Mouse (Mus musculus) brain, embryonic 14.5 days (tissue): ENCODE measurements at regions not wholly inside any gene's neighbourhood (a gene's known extent, or its start where the extent isn't known, plus 50 kb on each side); places are given as distances from the start of the nearest gene placed in this dataset.

ENCODE experiments used
- DNase-seq: peaks from one replicate; pipeline ENCODE4 v3.0.0-alpha.2; 2011; ENCODE audit warnings: low read depth
- CTCF ChIP-seq: fragments of 200-500 bp; IDR thresholded peaks from 2 replicates; pipeline ENCODE4 v1.5.1; 2012; ENCODE audit warnings: inconsistent platforms, mild to moderate bottlenecking, moderate library complexity, borderline replicate concordance; ENCODE audit not compliant: insufficient read depth, insufficient read length; ENCODE audit errors: extremely low read depth
- POLR2A ChIP-seq: fragments of 200-500 bp; IDR thresholded peaks from 2 replicates; pipeline ENCODE4 v1.6.1; 2012; ENCODE audit warnings: mild to moderate bottlenecking, inconsistent platforms, borderline replicate concordance; ENCODE audit not compliant: poor library complexity, insufficient read depth, insufficient read length, severe bottlenecking; ENCODE audit errors: extremely low read depth

DNA sequence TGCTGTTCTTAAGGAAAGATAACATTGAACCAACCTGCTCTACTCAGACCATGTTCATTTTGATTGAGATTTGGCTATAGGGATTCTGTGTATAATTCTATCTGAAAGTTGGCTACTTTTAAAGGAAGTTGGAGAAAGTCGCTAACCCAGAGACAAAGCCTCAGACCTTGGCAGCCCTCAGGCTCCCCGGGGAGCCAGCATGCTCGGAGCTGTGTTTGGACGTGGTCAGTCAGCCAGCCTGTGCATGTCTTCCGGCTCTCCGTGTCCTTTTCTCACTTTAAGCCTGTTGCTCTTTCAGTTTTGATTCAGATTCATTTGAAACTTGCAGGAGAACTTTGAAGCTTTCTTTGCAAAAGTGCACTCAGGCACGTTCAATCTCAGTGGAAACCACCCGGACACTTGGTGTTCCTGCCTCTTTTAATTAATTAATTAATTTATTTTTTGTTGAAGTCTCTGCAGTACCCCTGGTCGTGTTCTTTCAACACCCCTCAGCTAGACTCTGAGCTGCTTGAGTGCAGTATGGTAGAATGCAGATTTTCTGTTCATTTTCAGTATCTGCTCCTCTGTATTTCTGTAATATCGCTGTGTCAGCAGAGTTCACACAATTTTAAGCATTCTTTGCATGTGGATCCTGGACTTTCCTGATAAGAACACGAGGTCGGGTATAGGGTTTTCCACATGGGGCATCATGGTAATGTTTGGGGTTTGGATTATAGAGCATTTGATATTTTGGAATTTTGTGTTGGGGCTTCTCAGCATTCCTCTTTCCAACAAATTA lies 100.9 kb upstream of the Tmem45b start:
- TF ChIP-seq CTCF: no peak
- no peak for TF ChIP-seq POLR2A
- peak; percentile 14 for DNase-seq

DNA sequence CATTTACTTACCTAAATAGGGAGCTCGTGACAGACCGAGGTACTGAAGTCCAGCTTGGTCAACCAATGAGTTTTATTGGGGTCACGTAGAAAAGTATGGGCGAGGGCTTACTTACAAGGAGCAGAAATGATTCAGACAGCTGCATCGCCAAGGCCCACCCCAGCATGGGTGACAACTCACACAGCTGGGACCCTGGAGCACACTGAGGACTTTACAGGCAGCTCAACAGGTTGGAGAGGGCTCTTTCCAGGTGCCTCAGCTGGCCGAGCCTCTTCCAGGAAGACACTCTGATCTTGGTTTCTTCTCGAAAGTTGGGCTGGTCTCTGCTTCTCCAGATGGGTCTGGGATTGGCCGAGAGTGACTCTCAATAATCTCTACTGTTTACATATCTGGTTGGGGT lies 99.3 kb upstream of the Tmem45b start:
- no peak for DNase-seq
- no peak for TF ChIP-seq CTCF
- no peak for TF ChIP-seq POLR2A

DNA sequence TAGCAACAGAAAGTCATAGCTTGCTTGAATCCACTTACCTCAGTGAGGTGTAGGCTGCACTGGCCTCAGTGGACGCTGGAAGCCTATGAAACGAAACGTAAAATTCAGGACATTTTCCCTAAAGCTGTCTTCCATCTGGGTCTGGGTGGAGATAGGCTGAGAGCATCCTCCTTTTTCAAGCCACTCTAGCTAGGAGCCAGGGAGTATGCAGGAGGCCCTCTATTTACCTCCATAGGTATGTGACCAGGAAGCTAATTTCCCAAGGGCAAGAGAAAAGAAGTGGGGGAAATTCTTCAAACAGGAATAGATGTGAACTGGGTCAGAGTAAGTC lies 95.9 kb upstream of the Tmem45b start:
- TF ChIP-seq POLR2A: no peak
- TF ChIP-seq CTCF: no peak
- no peak for DNase-seq

DNA sequence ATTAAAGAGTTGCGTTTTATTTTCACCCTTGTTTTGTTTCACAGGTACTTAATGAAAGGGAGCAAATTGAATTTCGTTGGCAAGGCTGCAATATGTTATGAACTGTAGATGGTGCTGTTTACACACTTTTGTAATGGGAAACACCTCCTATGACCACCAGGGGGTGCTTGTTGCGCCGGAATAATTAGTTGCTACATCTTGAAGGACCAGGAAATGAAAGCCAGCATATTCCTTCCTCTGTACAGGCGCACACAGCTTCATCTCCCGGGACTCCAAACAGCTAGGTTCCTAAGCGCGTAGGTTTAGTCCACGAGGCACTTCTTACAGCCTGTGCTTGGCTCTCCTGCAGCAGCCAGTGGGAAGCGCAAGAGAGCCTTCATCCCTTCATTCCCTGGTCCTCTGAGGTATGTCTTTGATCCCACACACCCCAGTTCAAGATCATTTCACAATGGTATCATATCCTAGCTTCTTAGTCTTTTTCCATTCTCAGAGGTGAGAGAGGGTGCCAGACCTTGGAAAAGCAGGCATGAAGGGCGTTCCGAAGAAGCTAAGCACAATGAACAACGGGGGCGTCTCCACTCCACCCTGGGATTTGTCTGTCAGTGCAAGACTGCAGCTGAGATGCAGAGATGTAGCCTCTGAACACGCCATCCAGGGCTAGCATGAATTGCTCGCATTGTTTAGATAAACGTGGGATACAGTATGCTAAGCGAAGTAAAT lies 95.4 kb upstream of the Tmem45b start:
- peak; percentile 93 for DNase-seq
- no peak for TF ChIP-seq POLR2A
- TF ChIP-seq CTCF: peak; percentile 91

DNA sequence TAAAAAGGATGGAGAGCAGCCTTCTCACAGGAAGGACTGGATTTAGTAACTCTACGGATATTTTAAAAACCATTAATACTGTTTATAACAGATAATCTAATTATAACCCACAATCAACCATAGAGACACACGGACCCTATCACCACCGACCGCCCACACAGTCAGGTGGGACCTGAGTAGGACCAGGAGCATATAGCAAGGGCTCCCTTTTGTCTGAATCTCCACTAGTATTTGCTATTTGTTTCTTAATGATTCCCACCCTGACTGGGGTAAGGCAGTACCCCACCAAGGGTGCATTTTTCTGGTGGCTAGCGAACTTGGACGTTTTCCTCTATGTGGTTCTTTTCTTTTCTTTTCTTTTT lies 79.4 kb upstream of the Tmem45b start:
- DNase-seq: no peak
- TF ChIP-seq CTCF (no peak), POLR2A (no peak)

DNA sequence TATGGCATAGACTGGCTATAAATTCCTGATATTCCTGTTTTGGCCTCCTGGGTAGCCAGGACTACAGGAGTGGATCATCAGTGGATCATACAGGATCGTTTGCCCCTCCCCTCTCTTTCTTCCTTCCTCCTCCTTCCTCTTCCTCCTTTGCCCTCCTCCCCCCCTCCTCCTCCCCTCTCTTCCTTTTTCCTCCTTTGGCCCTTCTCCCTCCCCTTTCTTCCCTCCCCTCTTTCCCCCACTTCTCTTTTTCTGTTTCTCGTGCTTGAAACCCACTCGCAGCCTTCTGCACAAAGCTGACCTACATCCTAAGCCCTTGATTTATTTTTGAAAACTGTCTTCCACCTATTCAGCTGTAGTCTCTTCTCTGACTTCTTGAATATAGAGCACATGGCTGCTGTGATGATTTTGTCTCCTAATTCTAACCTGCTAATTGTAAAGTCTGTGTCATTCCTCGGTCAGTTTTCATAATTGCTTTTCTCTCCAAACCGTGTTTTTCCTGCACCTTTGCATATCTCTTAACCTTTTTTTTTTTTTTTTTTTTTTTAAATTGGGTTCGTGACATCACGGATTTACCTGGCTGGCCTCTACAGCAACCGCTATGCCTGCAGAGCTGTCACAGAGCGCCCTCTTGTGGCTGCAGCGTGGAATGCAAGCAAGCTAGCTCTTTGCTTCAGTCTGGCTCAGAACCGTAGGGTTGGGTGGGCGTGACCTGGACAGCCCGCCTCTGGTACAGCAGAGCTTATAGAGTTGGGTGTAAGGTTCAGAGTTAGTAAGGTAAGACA lies 78.8 kb upstream of the Tmem45b start:
- TF ChIP-seq POLR2A (no peak), CTCF (peak; percentile 98)
- DNase-seq: peak; percentile 89

DNA sequence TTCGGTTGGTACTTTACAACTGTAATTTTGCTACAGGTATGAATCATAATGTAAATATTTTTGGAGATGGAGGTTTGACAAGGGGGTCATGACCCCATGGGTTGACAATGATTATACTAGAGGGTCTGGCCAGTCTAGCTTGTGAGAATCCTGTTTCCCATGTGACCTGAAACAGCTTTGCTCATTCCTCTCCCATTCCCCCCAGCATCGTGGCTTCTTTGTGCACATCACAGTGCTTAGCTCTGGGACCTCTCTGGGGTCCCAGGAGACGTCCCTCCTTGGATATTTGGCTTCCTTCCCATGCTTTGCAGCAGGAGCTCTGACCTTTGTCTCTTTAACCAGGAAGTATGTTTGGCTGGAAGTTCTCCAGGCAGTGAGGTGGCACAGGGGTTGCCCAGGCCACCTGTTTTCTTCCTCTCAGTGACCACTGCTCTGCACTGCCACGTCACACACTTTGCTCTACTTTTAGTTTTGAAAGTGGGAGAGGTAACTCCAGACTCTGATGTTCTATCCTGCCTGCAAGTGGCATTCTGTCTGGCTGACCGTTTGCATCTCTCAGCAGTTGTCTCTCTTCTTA lies 77.4 kb upstream of the Tmem45b start:
- no peak for DNase-seq
- no peak for TF ChIP-seq POLR2A

DNA sequence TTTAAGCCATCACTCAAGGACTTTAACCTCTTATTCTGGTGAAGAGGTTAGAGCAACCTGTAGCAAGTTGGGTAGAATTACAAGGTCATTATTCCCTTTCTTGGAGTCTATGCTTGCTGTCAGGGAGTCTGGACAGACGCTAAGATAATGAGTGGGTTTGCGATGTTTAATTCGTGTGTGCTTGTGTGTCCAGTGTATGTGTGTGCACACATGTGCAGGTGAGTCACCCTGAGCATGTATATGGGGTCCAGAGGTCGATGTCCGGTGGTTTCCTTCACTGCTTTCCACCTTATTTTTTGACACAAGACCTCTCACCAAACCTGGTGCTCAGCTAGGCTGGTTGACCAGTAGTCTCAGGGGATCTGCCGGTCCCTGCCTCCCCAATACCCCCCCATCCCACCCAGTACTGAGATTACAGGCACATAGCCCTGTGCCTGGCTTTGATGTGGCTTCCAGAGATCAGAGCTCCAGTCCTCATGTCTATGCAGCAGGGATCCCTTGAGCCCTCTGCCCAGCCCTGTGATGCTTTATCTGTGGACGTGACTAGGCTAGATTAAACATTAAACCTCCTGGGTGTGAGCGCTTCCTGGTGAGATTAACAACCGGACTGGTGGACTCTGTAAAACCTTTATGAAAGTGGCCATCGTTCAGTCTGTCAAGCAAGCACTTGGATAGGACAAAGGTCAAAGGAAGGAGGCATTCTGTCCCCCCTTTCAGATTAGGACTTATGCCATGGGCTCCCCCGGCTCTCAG lies 74.4 kb upstream of the Tmem45b start:
- DNase-seq: no peak
- no peak for TF ChIP-seq POLR2A
- TF ChIP-seq CTCF: no peak

DNA sequence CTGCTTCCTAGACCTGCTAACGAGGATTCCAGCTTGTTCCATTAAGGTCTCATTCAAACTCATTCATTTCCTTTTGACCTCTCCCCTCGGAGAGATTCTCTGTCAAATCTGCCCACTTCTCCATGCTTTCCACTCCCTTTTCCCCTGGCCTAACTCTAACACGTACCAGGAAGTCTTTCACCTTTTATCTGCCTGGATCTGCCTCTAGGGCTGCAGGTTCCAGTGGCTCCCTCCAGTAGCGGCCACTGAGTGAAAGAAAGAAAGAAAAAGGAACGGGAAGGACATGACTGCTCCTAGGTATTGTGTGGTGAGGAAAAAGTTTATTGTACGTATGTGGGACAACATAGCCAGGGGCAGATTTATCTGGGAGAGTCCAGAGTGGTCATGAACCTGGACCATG lies 64.8 kb upstream of the Tmem45b start:
- TF ChIP-seq POLR2A (no peak), CTCF (no peak)
- DNase-seq: no peak

DNA sequence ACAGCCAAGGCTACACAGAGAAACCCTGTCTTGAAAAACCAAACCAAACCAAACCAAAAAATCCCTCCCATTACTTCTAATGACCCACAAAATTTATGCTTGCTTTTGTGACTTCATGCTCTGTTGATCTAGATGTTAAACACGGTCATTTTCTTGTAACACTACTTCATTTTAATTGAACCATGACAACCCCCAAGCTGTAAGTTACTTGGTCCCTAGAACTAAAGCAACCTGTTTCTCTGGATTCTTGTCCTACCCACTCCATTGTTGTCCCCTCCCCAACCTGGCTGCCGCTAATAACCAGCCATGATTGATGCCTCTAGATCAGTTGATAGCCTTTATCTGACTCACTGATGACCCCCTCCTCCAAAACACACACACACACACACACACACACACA lies 63.0 kb upstream of the Tmem45b start:
- DNase-seq: no peak
- TF ChIP-seq POLR2A: no peak
- no peak for TF ChIP-seq CTCF
